Mouse (Mus musculus): ENCODE data around the gene Dvl3.

The Dvl3 gene

GRCm38 (mm10) chr16:20547423-20547822, 30.6 kb downstream of the Dvl3 start:
- no peak for DNase-seq (ENCODE audit: low spot score in 2 of 2)

DNA sequence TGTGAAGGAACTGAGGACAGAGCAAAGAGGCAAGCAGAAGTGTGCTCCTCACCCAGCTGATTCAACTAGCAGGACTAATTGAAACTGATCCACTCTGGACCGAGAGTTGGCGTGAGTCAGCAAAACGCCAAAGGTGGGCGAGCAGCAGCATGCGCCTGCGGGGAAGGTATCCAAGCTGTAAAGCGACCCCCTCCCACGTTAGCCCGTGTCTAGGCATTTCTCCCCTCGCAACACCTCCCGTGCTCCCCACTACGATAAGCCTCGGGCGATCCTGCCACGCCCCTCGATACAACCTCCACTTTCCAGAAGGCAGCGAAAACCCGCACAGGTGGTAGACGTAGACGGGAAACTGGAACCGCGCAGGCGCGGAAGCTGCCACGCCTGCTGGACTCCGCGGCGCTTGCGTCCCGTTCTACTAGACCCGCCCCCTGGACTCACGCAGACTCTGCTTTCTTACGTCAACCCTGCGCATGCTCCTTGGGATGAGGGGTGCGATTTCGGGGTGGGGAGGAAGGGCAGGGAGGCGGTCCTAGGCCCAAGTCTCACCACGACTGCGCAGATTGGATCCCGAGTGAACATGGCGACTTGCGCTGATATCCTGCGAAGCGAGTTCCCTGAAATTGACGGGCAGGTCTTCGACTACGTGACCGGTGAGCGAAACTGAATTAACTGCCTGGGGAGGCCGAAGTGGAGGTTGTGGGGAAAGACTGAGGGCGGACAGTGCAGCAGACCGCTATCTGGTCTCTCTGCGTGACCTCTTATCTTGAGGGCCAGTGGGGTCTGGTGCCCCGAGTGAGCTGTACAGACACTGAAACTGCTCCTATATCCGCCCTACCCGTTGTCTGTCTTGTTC, 31.5 kb downstream of the Dvl3 start, which contains the start of gene Abcf3:
Gene Abcf3 (plus strand): TSS at position 482 of the 853 bp plus-strand sequence.
- DNase-seq (ENCODE audit: low spot score in 2 of 2) = peak; percentile 83 to 96

DNA sequence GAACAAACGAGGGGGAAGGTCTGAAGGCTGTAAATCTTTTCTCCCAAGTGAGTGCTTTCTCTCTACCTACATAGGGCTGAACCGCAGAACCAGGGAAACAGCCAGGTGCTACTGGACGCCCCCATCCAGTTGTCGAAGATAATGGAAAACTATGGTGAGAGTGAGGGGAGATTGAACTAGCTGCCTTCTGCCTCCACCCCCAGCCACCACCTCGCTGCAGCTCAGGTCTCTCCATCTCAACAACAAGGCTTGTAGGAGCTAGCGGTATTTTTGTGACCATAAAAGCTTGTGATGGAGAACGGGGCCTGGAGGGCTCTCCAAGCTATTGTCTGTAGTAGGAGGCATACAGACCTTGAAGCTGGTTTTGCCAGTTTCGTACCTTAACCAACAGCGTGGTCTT, 32.4 kb downstream of the Dvl3 start:
- DNase-seq (ENCODE audit: low spot score in 2 of 2) = no peak

DNA sequence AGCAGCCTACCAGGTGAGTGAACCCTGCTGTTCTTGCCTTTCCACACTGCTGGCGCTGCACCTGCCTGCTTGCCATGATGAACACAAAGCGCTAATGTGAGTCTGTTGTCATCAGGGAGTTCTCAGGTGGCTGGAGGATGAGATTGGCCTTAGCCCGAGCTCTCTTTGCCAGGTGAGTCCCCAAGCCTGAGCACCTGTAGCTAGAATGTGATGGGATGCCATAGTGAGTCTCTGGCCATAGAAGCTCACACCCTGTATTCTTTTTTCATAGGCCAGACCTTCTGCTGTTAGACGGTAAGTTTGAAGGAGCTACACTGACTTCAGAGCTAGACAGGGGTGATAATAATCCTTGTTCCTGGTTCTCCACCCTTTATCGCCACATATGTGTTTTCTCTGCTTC, 34.9 kb downstream of the Dvl3 start:
- DNase-seq (ENCODE audit: low spot score in 2 of 2) = no peak

DNA sequence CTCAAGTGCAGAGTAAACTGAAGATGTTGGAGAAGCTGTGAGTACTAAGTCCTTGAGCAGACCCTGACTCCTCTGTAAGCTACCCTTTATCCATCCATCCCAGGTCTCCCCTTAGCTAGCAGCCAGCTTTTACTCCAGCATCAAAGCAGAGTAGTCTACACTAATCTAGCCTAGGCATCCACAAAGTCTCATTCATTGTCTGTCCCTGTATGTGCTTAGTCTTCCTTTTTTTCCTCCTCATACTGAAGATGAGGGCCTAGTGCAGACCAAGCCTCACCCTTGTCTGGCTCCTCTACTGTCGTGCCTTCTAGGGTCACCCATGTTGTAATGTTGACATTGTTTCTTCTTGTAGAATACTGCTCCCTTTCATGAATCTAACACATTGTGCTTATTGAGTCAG, 35.8 kb downstream of the Dvl3 start:
- no peak for DNase-seq (ENCODE audit: low spot score in 2 of 2)

DNA sequence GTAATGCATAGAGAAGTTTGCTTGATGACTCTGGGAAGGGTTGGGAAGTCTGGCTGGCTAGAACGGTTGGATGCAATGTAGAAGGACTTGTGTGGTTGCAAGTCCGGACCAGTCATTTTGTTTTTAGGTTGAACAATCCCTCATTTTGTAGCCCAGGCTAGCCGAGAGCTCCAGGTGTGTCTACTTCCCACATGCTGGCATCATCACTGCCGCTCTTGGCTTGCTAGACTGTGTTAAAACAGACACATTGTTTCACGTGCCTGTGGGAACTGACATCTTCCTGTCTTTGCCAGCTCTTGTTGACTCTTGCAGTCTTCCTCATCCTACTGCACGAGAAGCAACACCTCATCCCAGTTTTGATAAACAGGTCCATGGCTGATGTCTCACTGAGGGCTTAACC, 38.2 kb downstream of the Dvl3 start:
- no peak for DNase-seq (ENCODE audit: low spot score in 2 of 2)

- no peak for DNase-seq (ENCODE audit: low spot score in 2 of 2)
Observed at GRCm38 (mm10) chr16:20557381-20557780, 40.6 kb downstream of the Dvl3 start.

DNA sequence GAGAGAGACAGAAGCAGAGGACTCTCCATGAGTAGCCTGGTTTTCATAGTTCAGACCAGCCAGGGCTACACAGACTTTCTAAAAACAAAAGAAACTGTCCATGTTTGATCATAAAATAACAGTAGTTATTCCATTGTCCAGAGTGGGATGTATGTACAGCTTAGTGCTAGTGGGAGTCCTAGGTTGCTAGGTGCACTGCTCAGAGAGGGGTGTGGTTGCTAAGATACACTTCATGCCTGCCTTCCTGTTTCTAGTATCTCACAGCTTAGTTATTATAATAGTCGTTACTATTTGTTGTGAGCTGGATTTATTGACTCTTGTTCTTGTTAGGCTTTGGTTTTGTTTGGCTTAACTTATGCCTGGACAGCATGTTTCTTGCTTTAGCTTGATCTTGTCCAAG, 48.3 kb downstream of the Dvl3 start:
- no peak for DNase-seq (ENCODE audit: low spot score in 2 of 2)

Data from frontal cortex, postnatal 25 days (tissue).